Mouse (Mus musculus) spleen, postnatal 4 days (tissue): ENCODE results near the gene Sp1.

Experiments used
- DNase-seq, 2 experiments: peaks; one replicate each; pipeline ENCODE4 v3.0.0; 2022; ENCODE audit warnings: low spot score in 2 of 2

Sp1 gene

DNA sequence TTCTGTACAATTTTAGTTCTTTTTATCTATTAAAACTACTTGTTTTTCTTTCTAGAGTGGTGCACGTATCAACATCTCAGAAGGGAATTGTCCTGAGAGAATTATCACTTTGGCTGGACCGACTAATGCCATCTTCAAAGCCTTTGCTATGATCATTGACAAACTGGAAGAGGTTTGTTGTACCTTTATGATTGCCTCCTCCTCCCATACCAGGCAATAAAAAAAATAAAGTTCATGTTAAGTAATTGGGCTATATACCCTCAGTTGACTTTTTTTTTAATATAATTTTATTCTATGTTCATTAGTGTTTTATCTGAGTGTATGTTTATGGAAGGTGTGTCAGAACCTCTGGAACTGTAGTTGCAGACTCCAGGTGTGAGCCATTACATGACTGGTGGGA lies 68.6 kb downstream of the Sp1 start:
- no peak for DNase-seq

DNA sequence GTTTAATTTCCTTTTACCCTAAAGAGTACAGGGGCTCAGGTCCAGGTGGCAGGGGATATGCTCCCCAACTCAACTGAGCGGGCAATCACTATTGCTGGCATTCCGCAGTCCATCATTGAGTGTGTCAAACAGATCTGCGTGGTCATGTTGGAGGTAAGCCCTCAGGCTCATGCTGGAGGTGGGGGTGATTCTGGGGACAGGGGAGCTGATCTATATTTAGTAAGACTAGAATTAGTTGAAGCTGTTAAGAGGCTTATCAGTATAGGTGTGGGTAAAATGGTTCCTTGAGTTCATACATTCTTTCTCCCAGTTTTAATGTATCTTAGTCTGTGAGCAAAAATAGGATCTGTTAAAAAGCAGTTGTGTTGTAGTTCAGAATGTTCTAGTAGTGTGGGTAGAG lies 77.2 kb downstream of the Sp1 start:
- DNase-seq: no peak

DNA sequence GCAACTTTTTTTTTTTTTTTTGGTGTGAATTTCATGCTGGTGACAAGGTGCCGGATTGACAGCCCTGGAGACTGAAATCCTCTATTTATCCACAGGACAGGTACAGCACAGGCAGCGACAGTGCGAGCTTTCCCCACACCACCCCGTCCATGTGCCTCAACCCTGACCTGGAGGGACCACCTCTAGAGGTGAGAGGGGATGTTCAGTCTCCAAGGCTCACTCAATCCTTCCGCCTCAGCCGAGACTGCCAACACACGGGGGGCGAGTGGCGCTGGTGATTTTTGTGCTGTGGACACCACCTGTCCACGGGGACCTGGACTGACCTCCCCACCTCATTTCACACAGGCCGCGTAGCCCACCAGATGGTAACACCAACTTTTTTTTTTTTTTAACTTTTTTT lies 79.9 kb downstream of the Sp1 start:
- no peak for DNase-seq
